Mouse (Mus musculus) forelimb bud, embryonic 11.5 days (tissue): ENCODE measurements around the gene Gm10491.
"Not testable (repeated sequence)": the region's sequence is repeated elsewhere in the genome, so short reads cannot be mapped to it uniquely, and the experiment has no call there.

Source experiments
- DNase-seq: peaks from one replicate; pipeline ENCODE4 v3.0.0-alpha.2; 2012; ENCODE audit warnings: low read depth, low spot score

The Gm10491 gene

GRCm38 (mm10) chrX:7907735-7908134 lies at the start of gene Gm10491:
Gene Gm10491, minus strand, starts transcription at chrX:7907835.
- DNase-seq: no peak

GRCm38 (mm10) chrX:7950091-7950490 lies 42.5 kb upstream of the Gm10491 start:
- DNase-seq: no peak

GRCm38 (mm10) chrX:7947900-7948492 lies 40.4 kb upstream of the Gm10491 start:
- peak; percentile 94 for DNase-seq

- DNase-seq: no peak
These were observed 39.7 kb upstream of the Gm10491 start, which contains the start of gene Hdac6 for GRCm38 (mm10) chrX:7947108-7947899. Gene Hdac6, minus strand, starts transcription at chrX:7947889.

GRCm38 (mm10) chrX:7945618-7946017 lies 38.0 kb upstream of the Gm10491 start:
- DNase-seq: no peak

GRCm38 (mm10) chrX:7937667-7938066 lies 30.0 kb upstream of the Gm10491 start:
- DNase-seq: no peak

GRCm38 (mm10) chrX:7936874-7937273 lies 29.2 kb upstream of the Gm10491 start:
- no peak for DNase-seq

- no peak for DNase-seq
These were observed 20.7 kb upstream of the Gm10491 start, which contains the start of gene Eras for GRCm38 (mm10) chrX:7928270-7928790. Gene Eras, minus strand, starts transcription at chrX:7928607.

- no peak for DNase-seq
These were observed 19.5 kb upstream of the Gm10491 start for GRCm38 (mm10) chrX:7927116-7927515.

GRCm38 (mm10) chrX:7926266-7926665 lies 18.6 kb upstream of the Gm10491 start:
- no peak for DNase-seq

GRCm38 (mm10) chrX:7922032-7922431 lies 14.4 kb upstream of the Gm10491 start:
- DNase-seq: no peak

GRCm38 (mm10) chrX:7919601-7920383 lies 12.2 kb upstream of the Gm10491 start, which contains the start of gene Pcsk1n:
Gene Pcsk1n, plus strand, starts transcription at chrX:7919822.
- DNase-seq: no peak

- DNase-seq: not testable (repeated sequence)
These were observed 10.3 kb upstream of the Gm10491 start for GRCm38 (mm10) chrX:7917960-7918359.

- DNase-seq: not testable (repeated sequence)
These were observed 8.0 kb upstream of the Gm10491 start for GRCm38 (mm10) chrX:7915669-7916068.

- no peak for DNase-seq
These were observed 2.8 kb upstream of the Gm10491 start for GRCm38 (mm10) chrX:7910473-7910872.

GRCm38 (mm10) chrX:7909242-7909641 lies 1.6 kb upstream of the Gm10491 start, which contains the start of gene Gm10490:
Gene Gm10490, plus strand, starts transcription at chrX:7909542.
- DNase-seq: not testable (repeated sequence)

- DNase-seq: no peak
These were observed 3.2 kb downstream of the Gm10491 start for GRCm38 (mm10) chrX:7904441-7904840.

GRCm38 (mm10) chrX:7898880-7899874 lies 8.5 kb downstream of the Gm10491 start, which contains the start of the genes Pqbp1 and Timm17b:
Gene Pqbp1, minus strand, starts transcription at chrX:7899269.
Gene Timm17b, plus strand, starts transcription at chrX:7899357.
- DNase-seq: peak; percentile 89

- DNase-seq: no peak
These were observed 9.4 kb downstream of the Gm10491 start for GRCm38 (mm10) chrX:7898211-7898610.

GRCm38 (mm10) chrX:7883841-7884567 lies 23.6 kb downstream of the Gm10491 start, which contains the start of gene Slc35a2:
Gene Slc35a2, plus strand, starts transcription at chrX:7884028.
- peak; percentile 77 for DNase-seq
